Mouse (Mus musculus): ENCODE data around the gene Zfp600.
"Not testable (repeated sequence)": the region's sequence is repeated elsewhere in the genome, so short reads cannot be mapped to it uniquely, and the experiment has no call there.

Gene Zfp600

GRCm38 (mm10) chr4:146156524-146156923 lies at the start of gene Zfp600:
Gene Zfp600, plus strand, starts transcription at chr4:146156824.
- not testable (repeated sequence) for DNase-seq (ENCODE audit: low spot score)

GRCm38 (mm10) chr4:146162893-146163292 lies 6.3 kb downstream of the Zfp600 start:
- not testable (repeated sequence) for DNase-seq (ENCODE audit: low spot score)

GRCm38 (mm10) chr4:146167202-146167832 lies 10.7 kb downstream of the Zfp600 start:
- not testable (repeated sequence) for DNase-seq (ENCODE audit: low spot score)

- not testable (repeated sequence) for DNase-seq (ENCODE audit: low spot score)
These were observed 11.4 kb downstream of the Zfp600 start for GRCm38 (mm10) chr4:146167879-146168532.

- DNase-seq (ENCODE audit: low spot score) = not testable (repeated sequence)
These were observed 12.1 kb downstream of the Zfp600 start for GRCm38 (mm10) chr4:146168730-146169215.

GRCm38 (mm10) chr4:146173378-146174226 lies 17.0 kb downstream of the Zfp600 start:
- DNase-seq (ENCODE audit: low spot score) = peak; percentile 25

- not testable (repeated sequence) for DNase-seq (ENCODE audit: low spot score)
These were observed 47.7 kb downstream of the Zfp600 start for GRCm38 (mm10) chr4:146204357-146204756.

- not testable (repeated sequence) for DNase-seq (ENCODE audit: low spot score)
These were observed 82.9 kb downstream of the Zfp600 start for GRCm38 (mm10) chr4:146239252-146240244.

GRCm38 (mm10) chr4:146242119-146242518 lies 85.5 kb downstream of the Zfp600 start:
- not testable (repeated sequence) for DNase-seq (ENCODE audit: low spot score)

All from urinary bladder, postnatal 10 days (tissue).